Mouse (Mus musculus) myocyte (in vitro differentiated cells): Measurements from ENCODE around the gene Hspa1b. TPM values are rescaled to one million over a fixed set of nuclear protein-coding genes. Genes with fewer than 3 reads are reported as not detected.
"Not testable (repeated sequence)": the region's sequence is repeated elsewhere in the genome, so short reads cannot be mapped to it uniquely, and the experiment has no call there.

Experiments used
- H3K27me3 ChIP-seq: one replicate; pipeline ENCODE4 v1.6.1; 2011; ENCODE audit not compliant: control insufficient read depth, insufficient read depth, insufficient read length
- H3K36me3 ChIP-seq: one replicate; pipeline ENCODE4 v1.6.1; 2011; ENCODE audit not compliant: control insufficient read depth, insufficient read depth
- H3K4me2 ChIP-seq: one replicate; pipeline ENCODE4 v1.6.1; 2011; ENCODE audit warnings: low read depth, control low read depth
- H3K4me3 ChIP-seq: one replicate; pipeline ENCODE4 v1.5.1; 2011; ENCODE audit warnings: mild to moderate bottlenecking, control low read depth, moderate library complexity
- H3K79me2 ChIP-seq: one replicate; pipeline ENCODE4 v1.6.1; 2011; ENCODE audit not compliant: control insufficient read depth, insufficient read depth
- H3ac ChIP-seq: one replicate; pipeline ENCODE4 v1.6.1; 2011; ENCODE audit not compliant: control insufficient read depth, insufficient read length
- CEBPB ChIP-seq: IDR thresholded peaks from 2 replicates; pipeline ENCODE4 v1.6.1; 2011; ENCODE audit warnings: mild to moderate bottlenecking, moderate library complexity; ENCODE audit not compliant: poor library complexity, insufficient read depth, severe bottlenecking
- E2F4 ChIP-seq: IDR thresholded peaks from one replicate; pipeline ENCODE4 v1.6.1; 2011; ENCODE audit warnings: mild to moderate bottlenecking, control low read depth, moderate library complexity; ENCODE audit not compliant: insufficient read depth
- MAX ChIP-seq: IDR thresholded peaks from one replicate; pipeline ENCODE4 v1.6.1; 2011; ENCODE audit warnings: low read depth, mild to moderate bottlenecking, control low read depth
- MYOD1 ChIP-seq, 3 experiments: IDR thresholded peaks; one replicate each; pipeline ENCODE4 v1.6.1; 2011; ENCODE audit warnings: control low read depth in 2 of 3, low read depth in 2 of 3, mild to moderate bottlenecking in 2 of 3, moderate library complexity in 1 of 3; ENCODE audit not compliant: insufficient read length in 2 of 3, control insufficient read depth in 1 of 3
- MYOG ChIP-seq, 3 experiments: IDR thresholded peaks; one replicate each; pipeline ENCODE4 v1.6.1; 2011; ENCODE audit warnings: control low read depth in 2 of 3, low read depth in 2 of 3, mild to moderate bottlenecking in 2 of 3; ENCODE audit not compliant: insufficient read length in 2 of 3, control insufficient read depth in 1 of 3, insufficient read depth in 1 of 3
- POLR2A ChIP-seq: IDR thresholded peaks from one replicate; pipeline ENCODE4 v1.6.1; 2011; ENCODE audit warnings: low read depth, mild to moderate bottlenecking, control low read depth, moderate library complexity; ENCODE audit not compliant: insufficient read length
- POLR2AphosphoS2 ChIP-seq: IDR thresholded peaks from one replicate; pipeline ENCODE4 v1.6.1; 2011; ENCODE audit warnings: low read depth, control low read depth; ENCODE audit not compliant: insufficient read length
- REST ChIP-seq: IDR thresholded peaks from one replicate; pipeline ENCODE4 v1.6.1; 2011; ENCODE audit warnings: mild to moderate bottlenecking, control low read depth, moderate library complexity; ENCODE audit not compliant: insufficient read depth, insufficient read length
- SRF ChIP-seq: IDR thresholded peaks from one replicate; pipeline ENCODE4 v1.6.1; 2011; ENCODE audit warnings: low read depth; ENCODE audit not compliant: control insufficient read depth, insufficient read length
- TCF12 ChIP-seq: IDR thresholded peaks from one replicate; pipeline ENCODE4 v1.6.1; 2011; ENCODE audit warnings: mild to moderate bottlenecking, control low read depth; ENCODE audit not compliant: poor library complexity, insufficient read depth, severe bottlenecking
- TCF3 ChIP-seq: IDR thresholded peaks from one replicate; pipeline ENCODE4 v1.6.1; 2011; ENCODE audit warnings: low read depth, control low read depth; ENCODE audit not compliant: insufficient read length
- USF1 ChIP-seq: IDR thresholded peaks from one replicate; pipeline ENCODE4 v1.6.1; 2011; ENCODE audit warnings: low read depth, mild to moderate bottlenecking, control low read depth, moderate library complexity
- polyA plus RNA-seq: library from polyadenylated mRNA; unstranded; fragments of >200 nt; fragmentation: generic; extraction: Trizol; gene quantifications from one replicate; pipeline ENCODE4 v1.2.1, GENCODE M21; 2012; ENCODE audit warnings: missing spikeins

Hspa1b gene
- polyA plus RNA-seq, result 7.3 TPM

- H3ac ChIP-seq, result peak within 1 kb of the TSS; percentile 30
- peak within 1 kb of the TSS; percentile 40 for H3K4me3 ChIP-seq
- H3K36me3 ChIP-seq, H3K79me2 ChIP-seq, H3K27me3 ChIP-seq: not testable (repeated sequence)
- peak within 1 kb of the TSS; percentile 91 for H3K4me2 ChIP-seq
- peak; percentile 72 for TF ChIP-seq POLR2A
- peak; percentile 85 for TF ChIP-seq POLR2AphosphoS2
Measured at GRCm38 (mm10) chr17:34959130-34959778, at the start of gene Hspa1b. Gene Hspa1b, minus strand, starts transcription at chr17:34959238.

GRCm38 (mm10) chr17:35007387-35007991 lies 48.5 kb upstream of the Hspa1b start:
- TF ChIP-seq CEBPB (no peak), POLR2AphosphoS2 (no peak), USF1 (no peak), SRF (no peak), MYOG (IDR thresholded peaks at IDR 0.05; ENCODE audit: control insufficient read depth in 1 of 3, insufficient read depth in 1 of 3, insufficient read length in 2 of 3, low read depth in 2 of 3) (no peak), MAX (no peak), REST (no peak), POLR2A (no peak), TCF12 (no peak), E2F4 (no peak), MYOD1 (IDR thresholded peaks at IDR 0.05; ENCODE audit: control insufficient read depth in 1 of 3, insufficient read length in 2 of 3, low read depth in 2 of 3) (no peak), TCF3 (no peak)
- H3K79me2 ChIP-seq, result peaks cover 36% of the 10 kb centered on the region
- H3K36me3 ChIP-seq, result peaks cover 49% of the 10 kb centered on the region
- H3ac ChIP-seq, result no peak overlapping the region
- no peak overlapping the region for H3K4me2 ChIP-seq
- no peak overlapping the region for H3K4me3 ChIP-seq
- H3K27me3 ChIP-seq, result no peaks in the 10 kb centered on the region

GRCm38 (mm10) chr17:35005902-35006301 lies 46.9 kb upstream of the Hspa1b start:
- not testable (repeated sequence) for H3K4me3 ChIP-seq, H3K27me3 ChIP-seq, H3ac ChIP-seq, H3K4me2 ChIP-seq
- peaks cover 50% of the 10 kb centered on the region for H3K79me2 ChIP-seq
- H3K36me3 ChIP-seq, result peaks cover 45% of the 10 kb centered on the region

GRCm38 (mm10) chr17:35005158-35005557 lies 46.1 kb upstream of the Hspa1b start:
- H3K36me3 ChIP-seq, result peaks cover 42% of the 10 kb centered on the region
- H3ac ChIP-seq, result no peak overlapping the region
- no peak for TF ChIP-seq MYOG (IDR thresholded peaks at IDR 0.05; ENCODE audit: control insufficient read depth in 1 of 3, insufficient read depth in 1 of 3, insufficient read length in 2 of 3, low read depth in 2 of 3)
- no peak for TF ChIP-seq REST
- TF ChIP-seq SRF, result no peak
- TF ChIP-seq POLR2A, result no peak
- TF ChIP-seq E2F4, result no peak
- TF ChIP-seq USF1, result no peak
- no peak for TF ChIP-seq MAX
- H3K4me2 ChIP-seq, result no peak overlapping the region
- no peaks in the 10 kb centered on the region for H3K27me3 ChIP-seq
- H3K4me3 ChIP-seq, result no peak overlapping the region
- H3K79me2 ChIP-seq, result peaks cover 50% of the 10 kb centered on the region

- H3K79me2 ChIP-seq, result peaks cover 59% of the 10 kb centered on the region
- H3K36me3 ChIP-seq, result peaks cover 37% of the 10 kb centered on the region
- H3K27me3 ChIP-seq, result no peaks in the 10 kb centered on the region
- no peak overlapping the region for H3ac ChIP-seq
- TF ChIP-seq REST, result no peak
- no peak for TF ChIP-seq MYOG (IDR thresholded peaks at IDR 0.05; ENCODE audit: control insufficient read depth in 1 of 3, insufficient read depth in 1 of 3, insufficient read length in 2 of 3, low read depth in 2 of 3)
- TF ChIP-seq E2F4, result no peak
- no peak for TF ChIP-seq POLR2AphosphoS2
- TF ChIP-seq USF1, result no peak
- TF ChIP-seq POLR2A, result no peak
- no peak for TF ChIP-seq MYOD1 (IDR thresholded peaks at IDR 0.05; ENCODE audit: control insufficient read depth in 1 of 3, insufficient read length in 2 of 3, low read depth in 2 of 3)
- no peak for TF ChIP-seq TCF12
- no peak for TF ChIP-seq TCF3
- no peak for TF ChIP-seq MAX
- no peak for TF ChIP-seq SRF
- no peak overlapping the region for H3K4me2 ChIP-seq
- H3K4me3 ChIP-seq, result peak overlapping the region; percentile 98
Measured at GRCm38 (mm10) chr17:35004075-35004717, 45.2 kb upstream of the Hspa1b start.
